Mouse (Mus musculus) neural tube, embryonic 10.5 days (tissue): Measurements from ENCODE around the gene Limk2.

Source experiments
- DNase-seq: peaks from one replicate; pipeline ENCODE4 v3.0.0-alpha.2; 2017; ENCODE audit warnings: low spot score; ENCODE audit errors: extremely low spot score

The Limk2 gene

DNA sequence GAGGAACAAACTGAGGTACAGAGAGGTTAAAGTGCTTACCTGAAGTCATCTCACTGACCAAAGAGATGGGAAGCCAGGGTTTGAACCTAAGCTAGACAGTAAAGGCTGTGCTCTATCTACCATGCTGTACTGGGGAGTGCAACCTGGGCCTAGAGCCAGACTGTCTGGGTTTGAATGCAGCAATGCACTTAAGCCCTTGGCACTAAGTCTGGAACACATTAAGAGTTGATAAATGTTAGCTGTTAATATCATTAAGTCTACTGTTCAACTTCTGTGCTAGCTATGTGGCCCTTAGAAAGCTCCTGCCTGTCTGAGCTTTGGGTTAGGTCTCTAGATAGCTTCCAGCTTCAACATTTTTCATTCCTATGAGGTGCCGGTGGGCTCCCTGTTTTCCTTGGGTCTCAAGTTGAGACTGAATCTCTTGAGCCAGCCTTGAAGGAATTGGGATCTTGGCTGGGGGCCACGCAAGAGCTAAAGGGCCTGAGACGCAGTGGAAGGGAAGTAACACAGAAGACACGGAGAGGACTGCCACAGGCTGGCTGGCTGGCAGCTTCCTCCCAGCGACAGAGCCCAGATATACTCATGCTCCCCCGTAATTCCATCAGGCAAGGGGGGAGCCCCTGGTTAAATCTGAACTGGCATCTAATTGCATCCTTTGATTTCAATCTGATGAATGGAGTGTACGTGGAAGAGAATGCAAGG lies 35.2 kb downstream of the Limk2 start:
- no peak for DNase-seq

- DNase-seq = no peak
Measured at GRCm38 (mm10) chr11:3371599-3372295, 37.2 kb downstream of the Limk2 start.

- DNase-seq = peak; percentile 90
Measured at GRCm38 (mm10) chr11:3370928-3371598, 37.9 kb downstream of the Limk2 start.

DNA sequence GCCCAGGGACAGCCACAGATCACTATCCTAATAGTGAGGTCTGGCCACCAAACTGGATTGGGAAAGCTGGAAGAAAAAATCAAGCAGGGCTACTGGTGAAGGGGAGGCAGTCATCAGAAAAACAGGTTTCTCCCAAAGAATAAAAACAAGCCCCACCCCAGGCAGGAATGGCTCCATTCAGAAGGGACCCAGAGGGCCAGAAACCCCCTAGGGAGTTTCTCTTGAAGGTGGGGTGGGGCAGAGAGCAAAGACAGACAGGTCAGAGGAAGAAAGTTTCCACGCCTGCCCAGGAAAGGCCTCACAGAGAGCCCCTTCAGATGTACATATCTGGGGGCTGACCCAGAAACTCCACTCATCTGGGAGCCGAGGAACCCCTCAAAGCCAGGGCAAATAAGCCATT lies 38.8 kb downstream of the Limk2 start:
- no peak for DNase-seq

DNA sequence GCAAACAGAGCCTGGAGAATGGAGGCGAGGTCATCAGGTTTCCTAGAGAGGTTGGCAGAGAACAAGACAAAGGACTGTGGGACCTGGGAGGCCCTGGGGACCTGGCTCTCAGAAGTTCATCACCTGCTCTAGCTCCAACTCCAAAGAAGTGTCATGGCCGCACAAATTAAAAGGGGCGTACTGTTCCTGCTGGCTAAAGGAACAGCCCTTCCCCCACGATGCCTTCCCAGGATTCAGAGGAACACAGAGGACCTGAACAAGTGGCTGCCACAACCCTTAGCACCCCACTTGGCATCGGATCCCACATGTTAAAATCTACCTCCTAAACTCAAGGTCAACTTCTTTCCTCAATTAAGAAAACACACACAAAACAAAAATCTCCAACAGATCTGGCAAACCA lies 39.5 kb downstream of the Limk2 start:
- no peak for DNase-seq

- no peak for DNase-seq
Measured at GRCm38 (mm10) chr11:3368983-3369382, 40.0 kb downstream of the Limk2 start.

DNA sequence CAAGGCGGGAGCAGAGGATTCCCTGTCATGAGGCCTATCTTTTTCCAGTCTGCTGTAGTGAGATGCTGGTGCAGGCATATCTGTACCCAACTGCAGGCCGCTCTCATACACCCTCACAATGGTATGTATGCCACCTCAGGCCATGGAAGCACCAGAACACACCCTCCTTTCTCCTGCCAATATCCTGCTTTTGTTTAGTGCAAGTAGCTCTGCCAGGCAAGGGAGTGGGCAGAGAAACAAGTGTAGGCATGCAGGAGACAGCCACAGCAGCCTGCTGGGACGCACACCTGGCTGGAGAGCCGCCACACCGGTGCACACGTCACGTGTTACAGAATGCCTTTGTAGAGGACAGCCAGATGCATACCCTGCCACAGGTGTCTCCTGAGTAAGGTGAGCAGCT lies 42.6 kb downstream of the Limk2 start:
- DNase-seq = no peak

DNA sequence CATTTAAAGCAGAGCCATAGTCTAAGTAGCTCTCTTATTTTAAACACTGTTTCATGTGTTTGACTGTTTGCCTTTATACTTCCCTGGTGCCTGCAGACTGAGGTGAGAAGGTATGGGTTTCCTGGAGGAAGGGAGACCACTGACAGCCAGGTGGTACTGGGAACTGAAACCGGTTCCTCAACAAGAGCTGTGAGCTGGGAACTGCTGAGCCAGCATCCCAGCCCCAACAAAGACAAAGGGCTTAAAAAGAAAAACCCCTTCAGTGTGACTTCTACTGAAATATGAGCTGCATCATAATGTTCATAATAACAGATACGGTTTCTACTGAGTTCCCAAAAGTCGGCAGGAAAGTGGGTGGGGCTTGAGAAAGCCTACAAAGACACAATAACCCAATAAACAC lies 46.1 kb downstream of the Limk2 start:
- no peak for DNase-seq

- no peak for DNase-seq
Measured at GRCm38 (mm10) chr11:3352990-3353585, 55.9 kb downstream of the Limk2 start.

DNA sequence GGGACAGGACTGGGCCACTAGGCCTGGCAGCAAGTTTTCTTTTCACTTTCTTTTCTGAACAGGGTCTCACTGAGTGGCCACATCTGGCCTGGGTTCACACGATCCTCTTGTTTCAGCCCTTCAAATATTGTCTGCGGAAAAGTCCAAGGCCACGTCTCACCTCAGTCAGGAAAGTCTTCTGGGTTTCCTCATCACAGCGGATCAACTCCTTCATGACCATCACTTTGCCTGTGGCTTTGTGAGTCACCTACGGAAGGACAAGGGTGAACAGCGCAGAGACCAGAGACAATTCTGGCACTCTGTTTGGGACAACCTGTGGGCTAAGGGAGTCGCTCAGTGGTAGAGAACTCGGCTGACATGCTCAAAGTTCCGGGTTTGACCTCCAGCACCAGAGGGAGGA lies 56.9 kb downstream of the Limk2 start:
- DNase-seq = no peak

GRCm38 (mm10) chr11:3349343-3349695 lies 59.7 kb downstream of the Limk2 start:
- no peak for DNase-seq

GRCm38 (mm10) chr11:3348576-3349342 lies 60.2 kb downstream of the Limk2 start:
- no peak for DNase-seq

GRCm38 (mm10) chr11:3347835-3348195 lies 61.2 kb downstream of the Limk2 start:
- no peak for DNase-seq

DNA sequence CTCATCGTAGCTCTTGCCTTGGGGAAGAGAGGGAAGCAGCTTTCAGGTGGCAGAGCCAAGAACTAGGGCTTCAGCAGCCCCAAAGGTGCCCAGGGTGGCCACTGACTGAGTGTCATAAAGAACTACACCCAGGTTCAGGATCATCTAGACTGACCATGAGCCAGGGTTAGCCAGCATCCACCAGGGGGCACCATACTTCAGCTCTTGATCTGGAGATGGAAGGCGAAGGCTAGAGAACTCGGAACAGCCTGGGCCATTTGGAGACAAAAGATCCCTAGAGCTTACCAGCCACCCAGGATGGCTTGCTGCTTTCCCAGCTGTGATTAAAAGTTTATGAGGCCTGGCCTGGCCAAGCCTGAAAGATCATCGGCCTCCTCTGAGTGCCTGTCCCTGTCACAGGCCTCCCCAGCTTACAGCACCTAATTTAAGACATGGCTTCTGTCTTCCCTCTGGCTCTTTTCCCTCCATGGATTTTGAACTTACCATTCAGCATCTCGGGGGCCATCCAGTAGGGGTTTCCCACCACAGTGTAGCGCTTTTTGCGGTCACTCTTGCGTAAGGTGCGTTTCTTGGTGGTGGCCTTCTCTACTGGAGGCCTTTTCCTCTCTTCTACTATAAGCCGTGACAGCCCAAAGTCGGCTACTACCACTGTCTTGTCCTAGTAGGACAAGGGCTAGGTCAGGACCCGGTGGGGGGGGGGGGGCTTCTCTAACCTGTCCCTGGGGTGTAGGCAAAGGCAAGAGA lies 61.7 kb downstream of the Limk2 start:
- DNase-seq = peak; percentile 87

DNA sequence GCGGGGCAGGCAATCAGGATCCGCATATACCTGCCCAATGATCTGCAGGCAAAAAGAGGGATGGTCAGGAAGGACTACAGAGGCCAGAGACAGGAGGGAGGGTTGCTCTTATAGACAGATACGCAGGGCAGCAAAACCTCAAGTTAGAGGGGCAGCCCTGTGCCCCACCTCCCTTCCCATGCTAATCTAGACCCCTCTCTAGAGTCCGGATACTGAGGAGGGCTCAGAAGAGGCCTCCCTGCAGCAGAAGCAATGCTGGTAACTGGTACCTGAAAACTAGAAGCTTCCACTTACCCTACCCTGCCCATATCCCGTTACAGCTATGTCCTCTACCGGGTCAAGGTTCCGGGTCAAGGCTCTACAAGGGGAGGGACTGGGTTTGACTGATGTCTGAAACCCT lies 62.6 kb downstream of the Limk2 start:
- no peak for DNase-seq

GRCm38 (mm10) chr11:3344916-3345315 lies 64.1 kb downstream of the Limk2 start:
- no peak for DNase-seq

DNA sequence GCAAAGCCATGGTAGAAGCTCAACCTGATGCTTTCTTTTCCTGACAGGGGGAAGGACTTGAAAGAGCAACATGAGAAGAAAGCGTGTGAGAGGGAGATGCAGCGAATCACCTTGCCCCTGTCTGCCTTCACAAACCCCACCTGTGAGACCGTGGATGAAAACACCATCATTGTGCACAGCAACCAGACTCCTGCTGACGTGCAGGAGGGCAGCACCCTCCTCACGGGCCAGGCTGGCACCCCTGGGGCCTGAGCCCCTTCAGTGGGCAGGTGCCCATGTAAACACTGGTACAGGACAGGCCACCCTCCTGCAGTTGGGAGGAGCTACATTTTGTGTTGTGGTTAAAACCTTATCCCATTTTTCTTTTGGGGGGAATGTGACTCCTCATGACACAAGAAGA lies 67.5 kb downstream of the Limk2 start:
- DNase-seq = no peak

DNA sequence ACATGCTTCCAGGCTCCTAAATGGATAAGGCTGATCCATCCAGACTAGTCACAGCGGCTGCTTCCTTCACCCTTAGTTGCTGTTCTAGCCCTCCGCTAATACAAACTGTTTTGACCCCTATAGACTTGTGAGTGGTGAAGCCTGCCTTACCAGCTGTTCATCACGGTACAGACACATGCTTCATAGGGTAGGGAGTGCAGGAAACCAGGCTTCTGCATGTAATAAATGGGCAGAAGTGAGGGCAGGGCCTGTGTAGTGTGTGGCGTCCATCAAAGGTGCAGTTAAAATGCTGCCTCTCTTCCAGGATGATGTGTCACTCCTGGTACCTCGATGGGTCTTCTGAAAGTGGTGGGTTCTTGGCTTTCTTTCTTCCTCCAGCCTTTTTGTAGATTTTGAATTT lies 71.0 kb downstream of the Limk2 start:
- DNase-seq = peak; percentile 37

DNA sequence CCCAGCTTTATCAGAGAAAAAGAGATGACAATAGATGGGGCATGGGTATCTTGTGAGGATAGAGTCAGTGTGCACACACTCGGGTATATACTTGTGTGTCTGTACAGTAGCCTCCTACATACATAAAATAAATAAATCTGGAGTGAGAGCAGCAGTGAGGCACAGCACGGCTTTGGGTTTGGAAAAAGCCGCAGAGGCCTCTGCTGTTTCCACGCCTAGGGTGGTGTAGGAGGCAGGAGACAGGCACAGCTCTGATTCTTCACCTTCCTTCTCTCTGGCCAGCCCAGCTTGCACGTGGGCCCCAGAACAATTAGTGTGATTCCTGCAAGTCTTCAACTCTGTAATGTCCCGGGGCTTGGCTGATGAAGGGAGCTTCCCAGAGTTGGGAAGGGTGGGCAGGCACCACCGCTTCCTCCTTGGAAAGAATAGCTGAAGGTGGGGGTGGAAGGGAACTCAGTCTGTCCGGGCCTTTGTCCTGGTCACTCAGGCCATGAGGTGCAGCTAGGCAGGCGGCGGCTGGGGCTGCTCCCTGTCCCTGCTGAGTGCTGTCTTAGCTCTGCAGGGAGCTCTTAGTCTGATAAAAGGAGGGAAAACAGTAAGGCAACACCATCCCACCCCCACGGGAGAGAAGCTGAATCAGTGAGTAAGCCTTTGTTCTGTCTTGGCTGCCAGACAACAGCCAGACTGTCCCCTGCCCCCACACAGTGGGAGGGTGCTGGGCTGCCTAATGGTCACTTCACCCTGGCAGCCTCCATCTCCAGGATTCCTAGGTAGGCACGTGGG lies 71.6 kb downstream of the Limk2 start:
- peak; percentile 58 for DNase-seq

GRCm38 (mm10) chr11:3336602-3337001 lies 72.4 kb downstream of the Limk2 start:
- DNase-seq = no peak
